8 mouse cellular contexts compared by ENCODE assay signal in genomic region chr14:75786424-75786867, GRCm38 (mm10). TPM values are rescaled to one million over a fixed set of nuclear protein-coding genes. Genes with fewer than 3 reads are reported as not detected.
A peak's percentile ranks its signal among the peaks of the same experiment; 100 is the strongest.
DNase-seq lines count a peak whose midpoint lies in the region; ATAC-seq and TF ChIP-seq lines count a peak whose summit lies in the region.

No protein-coding gene starts in this region.

- H3K36me3 ChIP-seq in embryonic facial prominence, embryonic 14.5 days (ENCODE audit: control insufficient read depth, insufficient read depth, low read length), result no peaks in the 10 kb centered on the region
- no peaks in the 10 kb centered on the region; the same call in 1 of the 2 replicates for H3K36me3 ChIP-seq in midbrain, postnatal 0 days (ENCODE audit: insufficient read depth, low read length)

- H3K9ac ChIP-seq in embryonic facial prominence, embryonic 14.5 days (ENCODE audit: low read depth, low read length), result peak overlapping the region; percentile 76
- H3K9ac ChIP-seq in midbrain, postnatal 0 days (replicated peaks; ENCODE audit: low read length, poor library complexity, severe bottlenecking), result peak overlapping the region; percentile 86

- no peaks in the 10 kb centered on the region for H3K9me3 ChIP-seq in embryonic facial prominence, embryonic 14.5 days (ENCODE audit: control insufficient read depth, low read length)
- H3K9me3 ChIP-seq in midbrain, postnatal 0 days (ENCODE audit: low read length), result no peaks in the 10 kb centered on the region

- peak; percentile 53 for DNase-seq in layer of hippocampus, adult 9-11 months
- no peak for DNase-seq in layer of hippocampus, adult 11-12 months (ENCODE audit: low spot score)
- DNase-seq in MN1 (ENCODE audit: low spot score), result peak; percentile 70
- peak; percentile 49 for DNase-seq in embryonic facial prominence, embryonic 14.5 days (ENCODE audit: low spot score)
- peak; percentile 62 for DNase-seq in left cerebral cortex, postnatal 4 days
- DNase-seq in midbrain, postnatal 0 days (ENCODE audit: low spot score), result peak; percentile 66
- no peak for DNase-seq in right cerebral cortex, postnatal 10 days (ENCODE audit: low spot score in 2 of 2)
- no peak for DNase-seq in urinary bladder, postnatal 14 days (ENCODE audit: low spot score)

- peaks cover 5% of the 10 kb centered on the region; the same call in 1 of the 2 replicates for H3K4me1 ChIP-seq in embryonic facial prominence, embryonic 14.5 days (ENCODE audit: control insufficient read depth, insufficient read depth, low read length)
- H3K4me1 ChIP-seq in midbrain, postnatal 0 days (ENCODE audit: insufficient read depth, low read length), result no peaks in the 10 kb centered on the region

- WGBS in embryonic facial prominence, embryonic 14.5 days, result 1% methylated on average over 17 of the region's 31 CpGs
- WGBS in midbrain, postnatal 0 days, result under 1% methylated on average over 31 of the region's 31 CpGs

- peaks cover 21% of the 10 kb centered on the region for H3K27me3 ChIP-seq in embryonic facial prominence, embryonic 14.5 days (replicated peaks; ENCODE audit: control insufficient read depth, insufficient read depth, low read length)
- no peaks in the 10 kb centered on the region for H3K27me3 ChIP-seq in midbrain, postnatal 0 days (ENCODE audit: insufficient read depth, low read length)

- peak overlapping the region; percentile 73 for H3K4me3 ChIP-seq in embryonic facial prominence, embryonic 14.5 days (ENCODE audit: low read depth, low read length)
- peak overlapping the region; percentile 77 for H3K4me3 ChIP-seq in midbrain, postnatal 0 days (ENCODE audit: low read depth, low read length)

- peak; percentile 70 for ATAC-seq in embryonic facial prominence, embryonic 14.5 days (ENCODE audit: low read depth)
- ATAC-seq in midbrain, postnatal 0 days (ENCODE audit: low FRiP score), result peak; percentile 83

- H3K27ac ChIP-seq in embryonic facial prominence, embryonic 14.5 days (replicated peaks; ENCODE audit: low read depth, low read length), result 0 out of 2 replicates have a peak overlapping the region, but pooled peaks have one; percentile 55
- H3K27ac ChIP-seq in midbrain, postnatal 0 days (ENCODE audit: low read depth, low read length), result peak overlapping the region; percentile 92

- TF ChIP-seq CTCF in midbrain, postnatal 0 days (IDR thresholded peaks at IDR 0.05), result peak; percentile 1; the same call in 1 of the 2 replicates

- intact Hi-C loops in left cerebral cortex, postnatal 4 days (cut with DNase I), result loop anchor here (5.0 kb wide), 1 partner anchor 41 kb away; no protein-coding TSS in a partner anchor

- peak overlapping the region; percentile 88 for H3K4me2 ChIP-seq in embryonic facial prominence, embryonic 14.5 days (ENCODE audit: low read depth, low read length)
- peak overlapping the region; percentile 57 for H3K4me2 ChIP-seq in midbrain, postnatal 0 days (ENCODE audit: low read depth, low read length, poor library complexity, severe bottlenecking)

RNA-seq across cellular contexts. Expression of gene Slc25a30, which starts 0.4 kb away (rescaled TPM):
- 4.3 and 4.4 TPM in 2 replicates for polyA plus RNA-seq in embryonic facial prominence, embryonic 14.5 days (2014; fragmentation: Nextera tagmentation; extraction: Ambion mirVana)
- 10 to 100 TPM; 19.4 to 23.9 TPM for total RNA-seq in left cerebral cortex, postnatal 4 days (2021)
- total RNA-seq in midbrain, postnatal 0 days (2014; rRNA removed), result 9.6 and 17.1 TPM in 2 replicates
- polyA plus RNA-seq in midbrain, postnatal 0 days (2015; fragmentation: Nextera tagmentation; extraction: Ambion mirVana), result 6.2 and 6.5 TPM in 2 replicates

RNA-seq across cellular contexts. Expression of gene Cog3, which starts 32.1 kb away (rescaled TPM):
- polyA plus RNA-seq in embryonic facial prominence, embryonic 14.5 days (2014; fragmentation: Nextera tagmentation; extraction: Ambion mirVana), result 23.5 and 26.1 TPM in 2 replicates
- total RNA-seq in left cerebral cortex, postnatal 4 days (2021), result 10 to 100 TPM; 24.3 to 24.5 TPM
- total RNA-seq in midbrain, postnatal 0 days (2014; rRNA removed), result 19.3 and 26.3 TPM in 2 replicates
- polyA plus RNA-seq in midbrain, postnatal 0 days (2015; fragmentation: Nextera tagmentation; extraction: Ambion mirVana), result 12.6 and 12.9 TPM in 2 replicates

RNA-seq across cellular contexts. Expression of gene Tpt1, which starts 58.4 kb away (rescaled TPM):
- polyA plus RNA-seq in embryonic facial prominence, embryonic 14.5 days (2014; fragmentation: Nextera tagmentation; extraction: Ambion mirVana), result 1,262 and 1,432 TPM in 2 replicates
- 1,000 to 10,000 TPM; 1,734 to 1,903 TPM for total RNA-seq in left cerebral cortex, postnatal 4 days (2021)
- 555 and 595 TPM in 2 replicates for total RNA-seq in midbrain, postnatal 0 days (2014; rRNA removed)
- polyA plus RNA-seq in midbrain, postnatal 0 days (2015; fragmentation: Nextera tagmentation; extraction: Ambion mirVana), result 612 and 651 TPM in 2 replicates

Comparison
In these comparisons a context has a peak if more than half of its experiments do, and no peak if none do; other contexts are left out.
1. DNase-seq: peak in layer of hippocampus, adult 9-11 months (single experiment), MN1 (single experiment), embryonic facial prominence, embryonic 14.5 days (single experiment), left cerebral cortex, postnatal 4 days (single experiment) and midbrain, postnatal 0 days (single experiment); none in layer of hippocampus, adult 11-12 months (single experiment), right cerebral cortex, postnatal 10 days (0 of 2) and urinary bladder, postnatal 14 days (single experiment).